Mouse (Mus musculus) urinary bladder, postnatal 4 days (tissue): ENCODE results near the gene Hist1h2bg.
A peak's percentile ranks its signal among the peaks of the same experiment; 100 is the strongest.
"Not testable (repeated sequence)": the region's sequence is repeated elsewhere in the genome, so short reads cannot be mapped to it uniquely, and the experiment has no call there.

Experiments used
- DNase-seq, 2 experiments: peaks; one replicate each; pipeline ENCODE4 v3.0.0; 2021 to 2022; ENCODE audit warnings: low spot score in 2 of 2

The Hist1h2bg gene

DNA sequence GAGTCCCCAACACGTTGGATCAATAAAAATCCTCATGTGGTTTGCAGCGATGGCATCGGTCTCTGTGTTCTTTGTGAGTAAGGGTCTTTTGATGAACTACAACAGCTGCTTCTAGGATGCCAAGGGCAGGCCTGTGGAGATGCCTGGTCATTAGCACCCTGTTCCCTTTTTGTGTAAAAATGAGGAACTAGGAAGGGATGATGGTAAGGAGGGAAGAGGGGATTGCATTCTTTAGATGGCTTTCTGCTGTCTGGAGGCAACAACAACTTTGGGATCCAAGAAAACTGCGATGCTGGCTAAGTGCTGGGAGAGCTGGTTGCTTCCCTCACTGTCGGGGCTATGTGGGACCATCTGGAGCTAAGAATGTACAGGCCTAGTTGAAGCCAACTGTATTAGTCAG is 32.9 kb upstream of the Hist1h2bg start:
- no peak for DNase-seq

DNA sequence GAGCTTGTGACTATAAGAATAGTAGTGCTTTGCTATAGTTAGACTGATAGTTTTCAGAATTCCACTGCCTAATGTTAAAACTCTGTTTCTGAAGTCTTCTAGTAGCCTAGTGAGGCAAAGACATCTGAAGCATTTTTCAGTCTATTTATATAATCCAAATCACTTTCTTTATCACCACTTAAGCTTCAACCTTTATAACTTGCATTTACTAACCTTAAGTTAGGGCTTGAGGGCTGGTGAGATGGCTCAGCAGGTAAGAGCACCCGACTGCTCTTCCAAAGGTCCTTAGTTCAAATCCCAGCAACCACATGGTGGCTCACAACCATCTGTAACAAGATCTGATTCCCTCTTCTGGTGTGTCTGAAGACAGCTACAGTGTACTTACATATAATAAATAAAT is 31.4 kb upstream of the Hist1h2bg start:
- not testable (repeated sequence) for DNase-seq

GRCm38 (mm10) chr13:23541497-23541896 is 29.7 kb upstream of the Hist1h2bg start:
- no peak for DNase-seq

DNA sequence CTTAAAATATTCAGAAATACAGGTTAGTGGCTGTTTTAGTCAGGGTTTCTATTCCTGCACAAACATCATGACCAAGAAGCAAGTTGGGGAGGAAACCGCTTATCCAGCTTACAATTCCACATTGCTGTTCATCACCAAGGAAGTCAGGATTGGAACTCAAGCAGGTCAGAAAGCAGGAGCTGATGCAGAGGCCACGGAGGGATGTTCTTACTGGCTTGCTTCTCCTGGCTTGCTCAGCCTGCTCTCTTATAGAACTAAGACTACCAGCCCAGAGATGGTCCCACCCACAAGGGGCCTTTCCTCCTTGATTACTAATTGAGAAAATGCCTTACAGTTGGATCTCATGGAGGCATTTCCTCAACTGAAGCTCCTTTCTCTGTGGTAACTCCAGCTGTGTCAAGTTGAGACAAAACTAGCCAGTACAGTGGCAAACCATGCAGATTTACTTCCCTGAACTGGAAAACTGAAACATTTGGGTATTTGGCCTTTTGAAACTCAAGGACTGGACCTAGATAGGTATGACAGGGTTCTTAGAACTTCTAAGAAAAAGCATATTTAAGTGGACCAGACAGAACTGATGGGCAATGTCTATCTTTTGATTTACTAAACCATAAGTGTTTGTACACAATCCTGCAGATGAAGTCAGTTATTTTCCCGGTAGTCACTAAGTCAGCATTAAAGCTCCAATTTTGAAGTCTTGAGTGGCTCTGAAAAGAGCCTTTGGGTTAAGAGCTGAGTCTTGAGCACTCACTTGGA is 28.8 kb upstream of the Hist1h2bg start:
- DNase-seq: not testable (repeated sequence)

GRCm38 (mm10) chr13:23542999-23543607 is 28.1 kb upstream of the Hist1h2bg start, which contains the start of gene Hist1h2bh:
Hist1h2bh (minus strand) TSS chr13:23543392.
- peak in 1 of 2 experiments; percentile 47 for DNase-seq

DNA sequence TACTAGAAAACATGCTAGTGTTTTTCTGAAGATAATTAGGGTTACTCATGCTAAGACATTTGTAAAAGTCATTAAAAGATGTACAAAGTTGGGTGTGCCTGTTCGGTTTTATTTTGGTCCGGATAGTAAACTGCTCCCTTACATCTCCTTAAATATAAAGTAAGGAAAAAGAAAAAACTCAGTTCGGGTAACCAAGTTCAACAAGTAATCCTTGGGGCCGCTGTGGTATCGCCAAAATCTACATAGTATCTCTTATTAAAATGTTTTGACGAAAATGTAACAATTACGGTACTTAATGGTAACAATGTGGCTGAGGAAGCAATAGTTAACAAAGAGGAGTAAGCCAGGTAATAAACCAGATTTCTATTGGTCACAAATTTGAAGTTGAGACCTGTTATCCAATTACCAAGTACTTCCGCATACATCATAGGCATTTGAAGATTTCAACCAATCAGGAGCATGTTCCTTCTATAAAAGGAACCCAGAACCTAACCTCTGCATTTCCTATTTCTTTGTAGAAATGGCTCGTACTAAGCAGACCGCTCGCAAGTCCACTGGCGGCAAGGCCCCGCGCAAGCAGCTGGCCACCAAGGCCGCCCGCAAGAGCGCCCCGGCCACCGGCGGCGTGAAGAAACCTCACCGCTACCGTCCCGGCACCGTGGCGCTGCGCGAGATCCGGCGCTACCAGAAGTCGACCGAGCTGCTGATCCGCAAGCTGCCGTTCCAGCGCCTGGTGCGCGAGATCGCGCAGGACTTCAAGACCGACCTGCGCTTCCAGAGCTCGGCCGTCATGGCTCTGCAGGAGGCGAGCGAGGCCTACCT is 27.0 kb upstream of the Hist1h2bg start, which contains the start of gene Hist1h3f:
Gene Hist1h3f, plus strand, starts transcription at position 88 of the 822 bp plus-strand sequence.
- peak in 1 of 2 experiments; percentile 63 for DNase-seq

DNA sequence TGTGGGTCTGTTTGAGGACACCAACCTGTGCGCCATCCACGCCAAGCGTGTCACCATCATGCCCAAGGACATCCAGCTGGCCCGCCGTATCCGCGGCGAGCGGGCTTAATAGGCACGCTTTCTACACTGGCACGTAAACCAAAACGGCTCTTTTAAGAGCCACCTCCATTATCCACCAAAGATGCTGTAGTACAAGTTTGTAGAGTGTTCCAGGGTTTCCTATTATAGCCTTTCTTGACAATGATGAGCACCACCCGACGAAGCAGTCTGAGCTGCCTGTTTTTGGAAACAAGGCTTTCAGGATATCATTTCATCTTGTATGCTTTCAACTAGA is 26.4 kb upstream of the Hist1h2bg start:
- not testable (repeated sequence) for DNase-seq

GRCm38 (mm10) chr13:23546694-23547093 is 24.5 kb upstream of the Hist1h2bg start:
- no peak for DNase-seq

GRCm38 (mm10) chr13:23550761-23551145 is 20.4 kb upstream of the Hist1h2bg start:
- DNase-seq: no peak

DNA sequence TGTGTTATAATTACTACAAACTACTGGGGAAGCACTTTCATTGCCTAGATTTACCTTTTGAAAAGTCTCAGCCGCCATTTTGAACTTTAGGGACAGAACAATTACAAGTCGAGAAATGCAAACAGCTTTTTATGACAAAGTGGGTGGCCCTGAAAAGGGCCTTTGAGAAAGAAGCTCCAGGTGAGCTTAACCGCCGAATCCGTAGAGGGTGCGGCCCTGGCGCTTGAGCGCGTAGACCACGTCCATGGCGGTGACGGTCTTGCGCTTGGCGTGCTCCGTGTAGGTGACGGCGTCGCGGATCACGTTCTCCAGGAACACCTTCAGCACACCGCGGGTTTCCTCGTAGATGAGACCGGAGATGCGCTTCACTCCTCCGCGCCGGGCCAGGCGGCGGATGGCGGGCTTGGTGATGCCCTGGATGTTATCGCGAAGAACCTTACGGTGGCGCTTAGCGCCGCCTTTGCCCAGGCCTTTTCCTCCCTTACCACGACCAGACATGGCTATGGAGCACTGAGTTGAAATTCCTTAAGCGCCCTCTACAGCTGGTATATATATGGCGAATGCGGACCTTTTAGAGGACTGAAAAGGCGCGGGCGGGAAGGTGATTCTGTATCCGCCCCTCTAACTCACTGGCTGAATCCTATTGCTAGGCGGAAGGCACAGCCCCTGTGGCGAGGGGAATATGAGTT is 19.9 kb upstream of the Hist1h2bg start, which contains the start of gene Hist1h4f:
Gene Hist1h4f, minus strand, starts transcription at position 503 of the 689 bp plus-strand sequence.
- DNase-seq: peak; percentile 84 to 85

DNA sequence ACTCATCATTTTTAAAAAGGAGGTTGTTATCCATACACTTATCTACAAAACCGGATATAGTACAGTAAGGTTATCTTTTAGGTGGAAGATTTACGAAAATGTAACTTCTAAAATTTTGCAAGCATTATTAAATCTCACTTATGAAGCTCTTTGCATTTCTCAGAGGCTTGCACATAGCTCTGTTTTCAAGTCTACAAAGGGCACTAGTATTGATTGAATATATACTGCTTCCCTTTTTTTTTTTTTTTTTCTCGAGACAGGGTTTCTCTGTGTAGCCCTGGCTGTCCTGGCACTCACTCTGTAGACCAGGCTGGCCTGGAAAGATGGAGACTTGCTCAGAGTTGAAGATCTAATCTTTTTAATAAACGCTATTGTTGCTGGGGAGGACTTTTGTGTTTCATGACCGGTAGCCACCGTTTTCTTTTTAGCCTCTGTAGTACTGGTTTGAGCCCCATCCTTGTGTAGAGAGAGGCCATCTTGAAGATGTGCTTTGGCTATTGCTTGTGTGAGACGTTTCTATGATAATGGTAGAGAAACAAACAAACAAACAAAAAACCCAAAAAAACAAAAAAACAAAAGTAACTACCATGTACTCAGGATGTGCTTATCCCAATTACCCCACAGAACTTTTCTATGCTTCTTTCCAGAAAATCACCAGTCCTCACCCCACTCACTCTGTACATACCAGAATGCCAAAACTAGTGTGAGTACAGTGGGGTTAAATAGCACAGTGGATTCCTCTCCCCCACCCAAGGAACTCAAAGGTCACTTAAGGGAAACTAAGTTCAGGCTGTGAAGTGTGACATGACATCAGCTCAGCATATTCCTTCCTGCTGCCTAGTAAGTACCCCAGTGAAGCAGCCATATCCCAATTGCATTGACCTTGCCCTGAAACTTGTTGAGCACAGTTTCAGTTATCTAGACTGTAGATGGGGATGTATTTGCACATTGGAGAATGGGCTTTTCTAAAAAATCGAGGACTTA is 19.0 kb upstream of the Hist1h2bg start:
- DNase-seq: no peak

- no peak for DNase-seq
Observed at GRCm38 (mm10) chr13:23552962-23553361, 18.2 kb upstream of the Hist1h2bg start, which contains the start of gene Hist1h1d. Hist1h1d (plus strand) TSS chr13:23553262.

DNA sequence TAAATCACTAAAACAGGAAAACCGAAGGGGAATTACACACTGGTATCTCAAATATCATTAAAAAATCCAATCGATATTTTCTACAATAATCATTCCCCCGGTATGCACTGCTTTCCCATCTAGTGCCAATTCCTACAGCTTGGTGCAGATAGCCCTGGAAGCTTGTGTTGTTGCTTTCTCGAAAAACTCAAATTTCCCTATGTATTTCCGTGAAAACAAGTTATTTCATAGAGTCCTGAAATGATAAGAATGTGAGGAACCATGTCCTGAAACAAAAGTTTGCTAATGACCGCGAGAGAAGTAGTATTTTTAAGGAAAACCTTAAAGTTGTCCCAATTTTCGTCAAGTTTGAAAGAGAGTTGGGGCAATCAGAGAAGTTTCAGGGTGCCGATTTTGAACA is 16.8 kb upstream of the Hist1h2bg start:
- no peak for DNase-seq

DNA sequence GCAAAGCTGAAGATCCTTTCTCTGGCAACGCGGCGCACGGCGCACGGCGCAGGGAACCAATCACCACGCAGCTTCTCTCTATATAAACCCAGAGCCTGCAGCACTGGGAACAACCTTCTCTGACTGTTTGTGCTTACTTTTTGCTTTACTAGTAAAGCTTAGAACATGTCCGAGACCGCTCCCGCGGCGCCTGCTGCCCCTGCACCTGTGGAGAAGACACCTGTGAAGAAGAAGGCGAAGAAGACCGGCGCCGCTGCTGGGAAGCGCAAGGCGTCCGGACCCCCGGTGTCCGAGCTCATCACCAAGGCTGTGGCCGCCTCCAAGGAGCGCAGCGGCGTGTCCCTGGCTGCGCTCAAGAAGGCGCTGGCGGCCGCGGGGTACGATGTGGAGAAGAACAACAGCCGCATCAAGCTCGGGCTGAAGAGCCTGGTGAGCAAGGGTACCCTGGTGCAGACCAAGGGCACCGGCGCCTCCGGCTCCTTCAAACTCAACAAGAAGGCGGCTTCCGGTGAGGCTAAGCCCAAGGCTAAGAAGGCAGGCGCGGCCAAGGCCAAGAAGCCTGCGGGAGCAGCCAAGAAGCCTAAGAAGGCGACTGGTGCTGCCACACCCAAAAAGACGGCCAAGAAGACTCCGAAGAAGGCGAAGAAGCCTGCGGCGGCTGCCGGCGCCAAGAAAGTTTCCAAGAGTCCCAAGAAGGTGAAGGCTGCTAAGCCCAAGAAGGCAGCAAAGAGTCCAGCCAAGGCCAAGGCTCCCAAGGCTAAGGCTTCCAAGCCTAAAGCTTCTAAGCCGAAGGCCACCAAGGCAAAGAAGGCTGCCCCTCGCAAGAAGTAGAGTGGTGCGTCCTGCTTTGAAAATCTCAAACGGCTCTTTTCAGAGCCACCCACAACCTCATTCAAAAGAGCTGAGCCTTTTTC is 16.0 kb upstream of the Hist1h2bg start:
- DNase-seq: peak; percentile 65 to 74

GRCm38 (mm10) chr13:23555839-23556416 is 15.3 kb upstream of the Hist1h2bg start:
- peak in 1 of 2 experiments; percentile 48 for DNase-seq

GRCm38 (mm10) chr13:23556906-23557305 is 14.3 kb upstream of the Hist1h2bg start:
- no peak for DNase-seq

- not testable (repeated sequence) for DNase-seq
Observed at GRCm38 (mm10) chr13:23560699-23561098, 10.5 kb upstream of the Hist1h2bg start.

DNA sequence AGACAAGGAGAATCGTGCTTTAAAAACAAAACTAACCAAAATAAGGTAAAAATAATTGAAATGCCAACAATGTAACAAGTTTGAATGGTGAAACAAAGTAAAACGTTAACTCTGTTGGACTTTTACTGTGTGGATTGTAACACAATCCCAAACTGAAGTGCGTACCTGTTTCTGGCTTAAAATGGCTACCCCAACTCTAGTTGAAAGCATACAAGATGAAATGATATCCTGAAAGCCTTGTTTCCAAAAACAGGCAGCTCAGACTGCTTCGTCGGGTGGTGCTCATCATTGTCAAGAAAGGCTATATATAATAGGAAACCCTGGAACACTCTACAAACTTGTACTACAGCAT is 9.7 kb upstream of the Hist1h2bg start:
- not testable (repeated sequence) for DNase-seq
